ENCODE assay signal across 32 mouse cellular contexts in genomic region chr6:119568339-119568738, GRCm38 (mm10). TPM values are rescaled to one million over a fixed set of nuclear protein-coding genes. Genes with fewer than 3 reads are reported as not detected.
"Had no signal": no experiment of that assay in that cellular context is flagged by ENCODE, and none has a peak within 500 bp of the region (broad histone marks: within the 10 kb centered on the region; RNA-seq: fewer than 3 reads in every experiment).

No protein-coding gene starts in this region.

- H3K4me2 ChIP-seq: limb, embryonic 12.5 days; limb, embryonic 13.5 days; limb, embryonic 15.5 days; liver, embryonic 11.5 days; liver, embryonic 12.5 days; liver, embryonic 13.5 days; liver, embryonic 15.5 days; lung, embryonic 14.5 days; lung, embryonic 15.5 days; midbrain, embryonic 11.5 days; midbrain, embryonic 12.5 days; midbrain, embryonic 13.5 days; midbrain, embryonic 15.5 days; neural tube, embryonic 12.5 days had no signal

- H3K9ac ChIP-seq: limb, embryonic 12.5 days; limb, embryonic 13.5 days; limb, embryonic 15.5 days; liver, embryonic 12.5 days; liver, embryonic 13.5 days; liver, embryonic 14.5 days; liver, embryonic 15.5 days; liver, postnatal 0 days; lung, embryonic 14.5 days; lung, embryonic 15.5 days; midbrain, embryonic 12.5 days; midbrain, embryonic 13.5 days; midbrain, embryonic 15.5 days; neural tube, embryonic 12.5 days had no signal

- DNase-seq: left cerebral cortex, postnatal 4 days; liver; liver, embryonic 13.5 days; liver, postnatal 0 days; lung, adult 18-20 months; lung, adult 2 months; lung, embryonic 14.5 days; lung, postnatal 10 days; lung, postnatal 14 days; lung, postnatal 36 days; lung, postnatal 4 days; midbrain, embryonic 14.5 days had no signal

- H3K4me1 ChIP-seq: liver, embryonic 13.5 days; liver, embryonic 15.5 days; midbrain, embryonic 12.5 days; midbrain, embryonic 13.5 days; midbrain, embryonic 15.5 days; neural tube, embryonic 12.5 days had no signal

- H3K9me3 ChIP-seq: limb, embryonic 10.5 days; limb, embryonic 15.5 days; liver, embryonic 12.5 days; liver, embryonic 13.5 days; liver, embryonic 15.5 days; lung, embryonic 15.5 days; megakaryocyte, embryonic 14.5 days; midbrain, embryonic 10.5 days; midbrain, embryonic 12.5 days; midbrain, embryonic 13.5 days; midbrain, embryonic 15.5 days; neural tube, embryonic 12.5 days had no signal

- H3K4me3 ChIP-seq: limb, embryonic 10.5 days; limb, embryonic 12.5 days; limb, embryonic 13.5 days; limb, embryonic 15.5 days; liver, embryonic 12.5 days; liver, embryonic 13.5 days; liver, embryonic 15.5 days; lung, embryonic 15.5 days; megakaryocyte, embryonic 14.5 days; midbrain, embryonic 10.5 days; midbrain, embryonic 12.5 days; midbrain, embryonic 13.5 days; midbrain, embryonic 15.5 days; myocyte; neural tube, embryonic 12.5 days had no signal

- ATAC-seq: liver, embryonic 12.5 days; liver, postnatal 0 days; lung, postnatal 0 days; midbrain, embryonic 13.5 days; midbrain, embryonic 15.5 days; midbrain, embryonic 16.5 days had no signal

- H3K27me3 ChIP-seq: limb, embryonic 12.5 days; limb, embryonic 13.5 days; limb, embryonic 15.5 days; liver, embryonic 13.5 days; liver, embryonic 15.5 days; lung, embryonic 15.5 days; midbrain, embryonic 12.5 days; midbrain, embryonic 13.5 days; midbrain, embryonic 15.5 days; neural tube, embryonic 12.5 days had no signal

- H3K36me3 ChIP-seq: liver, embryonic 12.5 days; liver, embryonic 13.5 days; liver, embryonic 15.5 days; lung, embryonic 15.5 days had no signal

- H3K27ac ChIP-seq: limb, embryonic 12.5 days; limb, embryonic 13.5 days; limb, embryonic 15.5 days; liver, embryonic 12.5 days; liver, embryonic 13.5 days; liver, embryonic 14.5 days; liver, embryonic 15.5 days; lung, embryonic 15.5 days; macrophage; midbrain, embryonic 10.5 days; midbrain, embryonic 12.5 days; midbrain, embryonic 13.5 days; midbrain, embryonic 15.5 days; neural tube, embryonic 12.5 days had no signal

RNA-seq across cellular contexts. Expression of gene Wnt5b, which starts 24.2 kb away (rescaled TPM):
- polyA plus RNA-seq: macrophage had no signal
